Mouse (Mus musculus): ENCODE data around the gene 4933427I04Rik. TPM values are rescaled to one million over a fixed set of nuclear protein-coding genes. Genes with fewer than 3 reads are reported as not detected.

The 4933427I04Rik gene
- total and polyA plus RNA-seq, 3 experiments = not detected

GRCm38 (mm10) chr4:123842126-123842525, 17.4 kb upstream of the 4933427I04Rik start:
- no peaks in the 10 kb centered on the region for H3K79me2 ChIP-seq (replicated peaks; ENCODE audit: control insufficient read depth, extremely low read depth, insufficient read depth, poor library complexity, severe bottlenecking)
- DNase-seq (ENCODE audit: extremely low read depth) = no peak
- dilution Hi-C loops (cut with MboI; ENCODE audit: extremely low pct_ligation_motif_present, extremely low pct_unique_long_range_greater_than_20kb, low sequenced_read_pairs) = no loop called here
- no peaks in the 10 kb centered on the region for H3K4me1 ChIP-seq (ENCODE audit: control insufficient read depth in 1 of 2, insufficient read depth in 2 of 2)
- no peak for TF ChIP-seq USF1 (IDR thresholded peaks at IDR 0.05; ENCODE audit: low read depth, low read length)
- TF ChIP-seq TBP (conservative IDR thresholded peaks at IDR 0.05; ENCODE audit: low read depth, low read length) = no peak
- no peak for TF ChIP-seq POLR2A (IDR thresholded peaks at IDR 0.05; ENCODE audit: low read depth, low read length)
- no peak for TF ChIP-seq CTCF (conservative IDR thresholded peaks at IDR 0.05 in 1 of 2, IDR thresholded peaks at IDR 0.05 in 1 of 2; ENCODE audit: low read depth in 2 of 2, low read length in 2 of 2)
- no peak for TF ChIP-seq IRF4 (IDR thresholded peaks at IDR 0.05; ENCODE audit: low read depth, low read length)
- TF ChIP-seq CHD2 (IDR thresholded peaks at IDR 0.05; ENCODE audit: low read length) = no peak
- no peak for TF ChIP-seq MXI1 (IDR thresholded peaks at IDR 0.05; ENCODE audit: low read depth, low read length)
- no peak for TF ChIP-seq CHD1 (IDR thresholded peaks at IDR 0.05; ENCODE audit: low read depth, low read length)
- TF ChIP-seq KAT2A (IDR thresholded peaks at IDR 0.05; ENCODE audit: insufficient replicate concordance, low read length) = no peak
- no peak for TF ChIP-seq GABPA (IDR thresholded peaks at IDR 0.05; ENCODE audit: insufficient replicate concordance, low read depth, low read length)
- TF ChIP-seq NELFE (IDR thresholded peaks at IDR 0.05; ENCODE audit: low read depth, low read length) = no peak
- TF ChIP-seq ELF1 (IDR thresholded peaks at IDR 0.05; ENCODE audit: low read depth, low read length) = no peak
- no peak for TF ChIP-seq E2F4 (IDR thresholded peaks at IDR 0.05; ENCODE audit: insufficient replicate concordance, low read depth, low read length)
- TF ChIP-seq RCOR1 (conservative IDR thresholded peaks at IDR 0.05; ENCODE audit: low read depth, low read length) = no peak
- TF ChIP-seq ZC3H11A (IDR thresholded peaks at IDR 0.05; ENCODE audit: low read depth, low read length) = no peak
- no peak overlapping the region for H3K4me3 ChIP-seq (replicated peaks in 1 of 3; ENCODE audit: low read depth in 2 of 3, low read length in 2 of 3, poor library complexity in 1 of 3)
- H3K27me3 ChIP-seq (replicated peaks) = peaks cover 60% of the 10 kb centered on the region
- no peak overlapping the region for H3K27ac ChIP-seq (ENCODE audit: insufficient read depth, low read depth)
- H3K4me2 ChIP-seq (ENCODE audit: insufficient read depth, low read depth, poor library complexity, severe bottlenecking) = no peak overlapping the region
- H3K9me3 ChIP-seq (replicated peaks; ENCODE audit: low read length) = peaks cover 3% of the 10 kb centered on the region
- H3K36me3 ChIP-seq (replicated peaks in 1 of 2; ENCODE audit: control insufficient read depth in 1 of 2, insufficient read depth in 1 of 2, low read length in 1 of 2) = no peaks in the 10 kb centered on the region
- in situ Hi-C loops (cut with MboI; ENCODE audit: low pct_ligation_motif_present, low pct_unique_long_range_greater_than_20kb, low sequenced_read_pairs) = loop anchor here (25.0 kb wide), 1 partner anchor 555 kb away; no protein-coding TSS in a partner anchor
- no peak overlapping the region for H3K9ac ChIP-seq (ENCODE audit: insufficient read depth, low read depth)

- Histone ChIP-seq H3K4me3 (replicated peaks in 1 of 3; ENCODE audit: low read depth in 2 of 3, low read length in 2 of 3, poor library complexity in 1 of 3) (no peak overlapping the region), H3K27me3 (replicated peaks) (peaks cover 32% of the 10 kb centered on the region), H3K4me1 (ENCODE audit: control insufficient read depth in 1 of 2, insufficient read depth in 2 of 2) (0 out of 4 replicates have a peak, but pooled peaks cover 0 to 2% of the 10 kb centered on the region in 2 experiments), H3K27ac (ENCODE audit: insufficient read depth, low read depth) (no peak overlapping the region), H3K9me3 (replicated peaks; ENCODE audit: low read length) (peaks cover 2% of the 10 kb centered on the region), H3K4me2 (ENCODE audit: insufficient read depth, low read depth, poor library complexity, severe bottlenecking) (no peak overlapping the region), H3K9ac (ENCODE audit: insufficient read depth, low read depth) (no peak overlapping the region), H3K36me3 (replicated peaks in 1 of 2; ENCODE audit: control insufficient read depth in 1 of 2, insufficient read depth in 1 of 2, low read length in 1 of 2) (no peaks in the 10 kb centered on the region), H3K79me2 (replicated peaks; ENCODE audit: control insufficient read depth, extremely low read depth, insufficient read depth, poor library complexity, severe bottlenecking) (no peaks in the 10 kb centered on the region)
- in situ Hi-C loops (cut with MboI; ENCODE audit: low pct_ligation_motif_present, low pct_unique_long_range_greater_than_20kb, low sequenced_read_pairs) = no loop called here
- TF ChIP-seq ZC3H11A (IDR thresholded peaks at IDR 0.05; ENCODE audit: low read depth, low read length) (no peak), PAX5 (IDR thresholded peaks at IDR 0.05; ENCODE audit: low read length) (no peak), SIN3A (IDR thresholded peaks at IDR 0.05; ENCODE audit: low read length) (no peak), RCOR1 (conservative IDR thresholded peaks at IDR 0.05; ENCODE audit: low read depth, low read length) (no peak), JUND (conservative IDR thresholded peaks at IDR 0.05; ENCODE audit: low read depth, low read length) (no peak), KAT2A (IDR thresholded peaks at IDR 0.05; ENCODE audit: insufficient replicate concordance, low read length) (no peak), POLR2A (IDR thresholded peaks at IDR 0.05; ENCODE audit: low read depth, low read length) (no peak), USF1 (IDR thresholded peaks at IDR 0.05; ENCODE audit: low read depth, low read length) (no peak), EP300 (IDR thresholded peaks at IDR 0.05; ENCODE audit: low read length) (no peak), TCF12 (IDR thresholded peaks at IDR 0.05; ENCODE audit: low read depth, low read length) (no peak), ELF1 (IDR thresholded peaks at IDR 0.05; ENCODE audit: low read depth, low read length) (no peak)
- DNase-seq (ENCODE audit: extremely low read depth) = no peak
- dilution Hi-C loops (cut with MboI; ENCODE audit: extremely low pct_ligation_motif_present, extremely low pct_unique_long_range_greater_than_20kb, low sequenced_read_pairs) = no loop called here
These were observed 2.6 kb upstream of the 4933427I04Rik start for GRCm38 (mm10) chr4:123856888-123857287.
